9 mouse cellular contexts compared by ENCODE assay signal in the genomic region with DNA sequence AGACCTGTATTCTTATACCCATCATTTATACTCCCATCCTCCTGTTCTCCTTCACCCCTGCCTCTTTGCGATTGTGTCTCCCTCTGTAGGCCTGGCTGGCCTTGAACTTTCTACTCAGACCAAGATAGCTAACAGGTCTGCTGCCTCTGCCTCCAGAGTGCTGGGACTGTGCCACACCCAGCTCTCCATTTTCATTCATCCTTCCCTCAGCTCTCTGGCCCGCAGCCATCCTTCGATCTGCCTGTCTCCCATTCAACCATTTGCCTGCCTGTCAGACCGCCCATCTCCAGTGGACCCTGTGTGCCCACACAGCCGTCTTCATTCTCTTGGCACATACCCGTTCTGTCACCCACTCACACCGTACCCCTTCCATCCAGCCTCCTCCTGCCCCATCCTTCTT. TPM values are rescaled to one million over a fixed set of nuclear protein-coding genes. Genes with fewer than 3 reads are reported as not detected.
DNase-seq lines count a peak whose midpoint lies in the region; ATAC-seq lines count a peak whose summit lies in the region.
"Had no signal": no experiment of that assay in that cellular context is flagged by ENCODE, and none has a peak within 500 bp of the region (broad histone marks: within the 10 kb centered on the region; RNA-seq: fewer than 3 reads in every experiment).

No protein-coding gene starts in this region.

- no peak overlapping the region for H3K9ac ChIP-seq in liver, embryonic 13.5 days
- no peak overlapping the region for H3K9ac ChIP-seq in liver, embryonic 12.5 days
- H3K9ac ChIP-seq in forebrain, embryonic 14.5 days (ENCODE audit: low read length) = no peak overlapping the region
- H3K9ac ChIP-seq in intestine, embryonic 15.5 days = no peak overlapping the region

- WGBS in liver, embryonic 13.5 days (ENCODE audit: insufficient replicate concordance) = 76% methylated on average over 7 of the region's 7 CpGs
- 84% methylated on average over 7 of the region's 7 CpGs for WGBS in liver, embryonic 12.5 days (ENCODE audit: insufficient replicate concordance)
- 38% methylated on average over 7 of the region's 7 CpGs for WGBS in forebrain, embryonic 14.5 days
- 76% methylated on average over 7 of the region's 7 CpGs for WGBS in intestine, embryonic 15.5 days

- H3K9me3 ChIP-seq in liver, embryonic 13.5 days (replicated peaks) = no peaks in the 10 kb centered on the region
- no peaks in the 10 kb centered on the region for H3K9me3 ChIP-seq in liver, embryonic 12.5 days (replicated peaks)
- H3K9me3 ChIP-seq in forebrain, embryonic 14.5 days (replicated peaks; ENCODE audit: control insufficient read depth, low read length) = no peaks in the 10 kb centered on the region
- no peaks in the 10 kb centered on the region for H3K9me3 ChIP-seq in intestine, embryonic 15.5 days

- no peak for ATAC-seq in liver, embryonic 13.5 days (ENCODE audit: low read depth)
- no peak for ATAC-seq in liver, embryonic 12.5 days
- ATAC-seq in forebrain, embryonic 14.5 days = no peak
- no peak for ATAC-seq in intestine, embryonic 15.5 days

- 0 out of 2 replicates have a peak overlapping the region, but pooled peaks have one; percentile 9 for H3K27ac ChIP-seq in liver, embryonic 13.5 days
- no peak overlapping the region; the same call in 1 of the 2 replicates for H3K27ac ChIP-seq in liver, embryonic 12.5 days
- H3K27ac ChIP-seq in forebrain, embryonic 14.5 days (ENCODE audit: low read depth, low read length) = peak overlapping the region; percentile 44; the same call in 1 of the 2 replicates
- no peak overlapping the region for H3K27ac ChIP-seq in intestine, embryonic 15.5 days

- H3K4me3 ChIP-seq in liver, embryonic 13.5 days (replicated peaks) = no peak overlapping the region
- no peak overlapping the region for H3K4me3 ChIP-seq in liver, embryonic 12.5 days
- H3K4me3 ChIP-seq in forebrain, embryonic 14.5 days (ENCODE audit: low read depth, low read length) = no peak overlapping the region
- no peak overlapping the region for H3K4me3 ChIP-seq in intestine, embryonic 15.5 days (replicated peaks)

- no peaks in the 10 kb centered on the region for H3K36me3 ChIP-seq in liver, embryonic 13.5 days
- no peaks in the 10 kb centered on the region for H3K36me3 ChIP-seq in liver, embryonic 12.5 days
- H3K36me3 ChIP-seq in forebrain, embryonic 14.5 days (ENCODE audit: control insufficient read depth, insufficient read depth, low read length) = no peaks in the 10 kb centered on the region
- H3K36me3 ChIP-seq in intestine, embryonic 15.5 days = no peaks in the 10 kb centered on the region

- H3K4me1 ChIP-seq in liver, embryonic 13.5 days (replicated peaks) = peaks cover 50% of the 10 kb centered on the region
- peaks cover 43% of the 10 kb centered on the region for H3K4me1 ChIP-seq in liver, embryonic 12.5 days
- peaks cover 58% of the 10 kb centered on the region for H3K4me1 ChIP-seq in forebrain, embryonic 14.5 days (ENCODE audit: control insufficient read depth, insufficient read depth, low read length)
- H3K4me1 ChIP-seq in intestine, embryonic 15.5 days (replicated peaks) = peaks cover 29% of the 10 kb centered on the region; the same call in 1 of the 2 replicates

- H3K4me2 ChIP-seq in liver, embryonic 13.5 days = no peak overlapping the region
- H3K4me2 ChIP-seq in liver, embryonic 12.5 days = no peak overlapping the region
- H3K4me2 ChIP-seq in forebrain, embryonic 14.5 days (ENCODE audit: low read length) = no peak overlapping the region
- H3K4me2 ChIP-seq in intestine, embryonic 15.5 days (replicated peaks) = no peak overlapping the region

- H3K27me3 ChIP-seq in liver, embryonic 13.5 days = no peaks in the 10 kb centered on the region
- no peaks in the 10 kb centered on the region for H3K27me3 ChIP-seq in liver, embryonic 12.5 days (replicated peaks)
- H3K27me3 ChIP-seq in forebrain, embryonic 14.5 days (replicated peaks; ENCODE audit: control insufficient read depth, insufficient read depth, low read length) = no peaks in the 10 kb centered on the region
- no peaks in the 10 kb centered on the region for H3K27me3 ChIP-seq in intestine, embryonic 15.5 days (replicated peaks)

- peak; percentile 25 for DNase-seq in gastrocnemius, postnatal 10 days
- DNase-seq in gastrocnemius, adult 18-20 months (ENCODE audit: low spot score) = no peak
- DNase-seq in liver, embryonic 13.5 days = no peak
- peak; percentile 73 for DNase-seq in R1 (ENCODE audit: low read depth, low spot score)
- DNase-seq in forebrain, embryonic 14.5 days (ENCODE audit: low spot score) = no peak
- DNase-seq: liver; right cerebral cortex, postnatal 14 days had no signal

RNA-seq across cellular contexts. Expression of a gene that starts 36.2 kb away (rescaled TPM):
- 10 to 100 TPM; 16.4 to 27.9 TPM for total RNA-seq in gastrocnemius, postnatal 10 days (2021)
- 1 to 10 TPM; 7.7 to 8.4 TPM for total RNA-seq in gastrocnemius, adult 18-20 months (2021)
- polyA plus RNA-seq in liver, embryonic 13.5 days (2015; fragmentation: Nextera tagmentation; extraction: Ambion mirVana) = 7.6 and 7.9 TPM in 2 replicates
- polyA plus RNA-seq in liver, embryonic 12.5 days (2016; fragmentation: Nextera tagmentation; extraction: Ambion mirVana) = 12.6 and 12.9 TPM in 2 replicates
- polyA plus RNA-seq in forebrain, embryonic 14.5 days (2014; fragmentation: Nextera tagmentation; extraction: Ambion mirVana) = 46.8 and 47.8 TPM in 2 replicates
- 21.7 and 22.1 TPM in 2 replicates for polyA plus RNA-seq in intestine, embryonic 15.5 days (2015; fragmentation: Nextera tagmentation; extraction: Ambion mirVana)

RNA-seq across cellular contexts. Expression of a gene that starts 36.3 kb away (rescaled TPM):
- 10 to 100 TPM; 11.9 to 12.6 TPM for total RNA-seq in gastrocnemius, postnatal 10 days (2021)
- 10 to 100 TPM; 42.5 to 54.5 TPM for total RNA-seq in gastrocnemius, adult 18-20 months (2021)
- 69.6 and 71.4 TPM in 2 replicates for polyA plus RNA-seq in liver, embryonic 13.5 days (2015; fragmentation: Nextera tagmentation; extraction: Ambion mirVana)
- polyA plus RNA-seq in liver, embryonic 12.5 days (2016; fragmentation: Nextera tagmentation; extraction: Ambion mirVana) = 76.3 and 79.3 TPM in 2 replicates
- 78.7 and 81.3 TPM in 2 replicates for polyA plus RNA-seq in forebrain, embryonic 14.5 days (2014; fragmentation: Nextera tagmentation; extraction: Ambion mirVana)
- 43.0 and 49.4 TPM in 2 replicates for polyA plus RNA-seq in intestine, embryonic 15.5 days (2015; fragmentation: Nextera tagmentation; extraction: Ambion mirVana)

RNA-seq across cellular contexts. Expression of a gene that starts 42.0 kb away (rescaled TPM):
- 10 to 100 TPM; 12.9 to 13.6 TPM for total RNA-seq in gastrocnemius, postnatal 10 days (2021)
- total RNA-seq in gastrocnemius, adult 18-20 months (2021) = 10 to 100 TPM; 19.8 to 20.8 TPM
- polyA plus RNA-seq in liver, embryonic 13.5 days (2015; fragmentation: Nextera tagmentation; extraction: Ambion mirVana) = 105 and 112 TPM in 2 replicates
- polyA plus RNA-seq in liver, embryonic 12.5 days (2016; fragmentation: Nextera tagmentation; extraction: Ambion mirVana) = 106 and 107 TPM in 2 replicates
- polyA plus RNA-seq in forebrain, embryonic 14.5 days (2014; fragmentation: Nextera tagmentation; extraction: Ambion mirVana) = 22.0 and 23.5 TPM in 2 replicates
- 25.4 and 25.8 TPM in 2 replicates for polyA plus RNA-seq in intestine, embryonic 15.5 days (2015; fragmentation: Nextera tagmentation; extraction: Ambion mirVana)

RNA-seq across cellular contexts. Expression of a gene that starts 42.4 kb away (rescaled TPM):
- 10 to 100 TPM; 44.1 to 47.3 TPM for total RNA-seq in gastrocnemius, postnatal 10 days (2021)
- total RNA-seq in gastrocnemius, adult 18-20 months (2021) = 10 to 100 TPM; 37.3 to 41.0 TPM
- 109 and 110 TPM in 2 replicates for polyA plus RNA-seq in liver, embryonic 13.5 days (2015; fragmentation: Nextera tagmentation; extraction: Ambion mirVana)
- polyA plus RNA-seq in liver, embryonic 12.5 days (2016; fragmentation: Nextera tagmentation; extraction: Ambion mirVana) = 113 and 120 TPM in 2 replicates
- 54.6 and 71.9 TPM in 2 replicates for polyA plus RNA-seq in forebrain, embryonic 14.5 days (2014; fragmentation: Nextera tagmentation; extraction: Ambion mirVana)
- polyA plus RNA-seq in intestine, embryonic 15.5 days (2015; fragmentation: Nextera tagmentation; extraction: Ambion mirVana) = 89.5 and 97.1 TPM in 2 replicates

Comparison
In these comparisons a context has a peak if more than half of its experiments do, and no peak if none do; other contexts are left out.
1. DNase-seq: peak in gastrocnemius, postnatal 10 days (single experiment) and R1 (single experiment); none in gastrocnemius, adult 18-20 months (single experiment), liver, embryonic 13.5 days (single experiment) and forebrain, embryonic 14.5 days (single experiment).
2. H3K27ac ChIP-seq: peak in liver, embryonic 13.5 days (single experiment) and forebrain, embryonic 14.5 days (single experiment); none in liver, embryonic 12.5 days (single experiment) and intestine, embryonic 15.5 days (single experiment).